Mouse (Mus musculus) thymus, postnatal 4 days (tissue): Measurements from ENCODE around the gene Olfr823.
"Not testable (repeated sequence)": the region's sequence is repeated elsewhere in the genome, so short reads cannot be mapped to it uniquely, and the experiment has no call there.

Source experiments
- DNase-seq: peaks from one replicate; pipeline ENCODE4 v3.0.0; 2021

Gene Olfr823

DNA sequence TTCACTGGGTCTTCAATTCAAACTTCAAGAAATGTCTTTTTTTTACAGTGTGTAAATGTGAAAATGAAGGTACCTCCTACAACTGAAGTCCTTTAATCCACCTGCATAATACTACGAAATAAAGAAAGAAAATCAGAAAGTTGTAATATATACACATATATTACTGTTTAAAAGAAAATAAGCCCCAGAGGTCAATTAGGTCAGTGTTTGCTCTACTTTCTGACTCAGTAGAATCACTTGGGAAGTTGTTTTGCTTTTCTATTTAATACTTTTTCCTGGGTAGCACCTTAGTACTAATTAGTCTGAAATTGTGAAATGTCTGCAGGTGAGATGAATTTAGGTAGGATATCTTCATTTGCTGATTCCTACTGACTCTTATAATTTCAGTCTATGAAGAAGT lies at the start of gene Olfr823:
Gene Olfr823, minus strand, starts transcription at position 101 of the 400 bp plus-strand sequence.
- not testable (repeated sequence) for DNase-seq

DNA sequence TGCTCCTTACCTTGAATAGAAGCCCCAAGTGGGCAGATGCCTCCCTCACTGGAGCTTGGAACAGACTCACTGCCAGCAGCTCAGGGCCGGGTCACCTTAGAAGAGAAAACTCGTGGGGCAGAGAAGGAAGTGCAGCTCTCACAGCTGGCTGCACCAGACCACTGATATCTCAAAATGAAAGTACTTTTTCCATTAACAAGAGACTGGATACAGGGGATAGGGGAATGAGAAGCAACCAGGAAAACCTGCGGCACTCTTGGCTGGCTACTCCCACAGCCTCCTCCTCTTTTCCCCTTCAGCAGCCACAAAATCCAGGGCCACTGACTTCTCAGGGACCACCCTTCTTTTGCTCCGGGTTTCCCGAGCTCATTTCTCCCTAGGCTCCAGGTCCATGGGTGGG lies 28.9 kb upstream of the Olfr823 start:
- DNase-seq, result no peak

DNA sequence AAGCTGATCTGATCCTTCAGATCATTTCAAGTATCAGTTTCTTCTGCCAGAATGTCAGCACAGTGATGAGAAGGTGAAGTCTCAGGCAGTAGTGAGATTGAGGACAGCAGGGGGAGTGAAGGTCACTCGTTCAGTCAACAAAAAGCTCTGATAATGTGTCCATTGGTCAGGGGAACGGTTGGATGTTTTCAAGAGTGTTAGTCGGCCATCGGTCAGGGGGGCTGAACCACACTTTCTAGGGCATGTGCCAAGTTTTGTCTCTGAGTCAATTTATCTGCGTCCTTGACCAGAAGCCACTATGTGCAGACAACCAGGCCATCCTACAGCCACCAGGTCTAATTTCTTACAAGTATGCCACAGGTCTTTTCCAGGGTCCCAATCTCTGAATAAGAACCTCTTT lies 27.3 kb upstream of the Olfr823 start:
- not testable (repeated sequence) for DNase-seq

DNA sequence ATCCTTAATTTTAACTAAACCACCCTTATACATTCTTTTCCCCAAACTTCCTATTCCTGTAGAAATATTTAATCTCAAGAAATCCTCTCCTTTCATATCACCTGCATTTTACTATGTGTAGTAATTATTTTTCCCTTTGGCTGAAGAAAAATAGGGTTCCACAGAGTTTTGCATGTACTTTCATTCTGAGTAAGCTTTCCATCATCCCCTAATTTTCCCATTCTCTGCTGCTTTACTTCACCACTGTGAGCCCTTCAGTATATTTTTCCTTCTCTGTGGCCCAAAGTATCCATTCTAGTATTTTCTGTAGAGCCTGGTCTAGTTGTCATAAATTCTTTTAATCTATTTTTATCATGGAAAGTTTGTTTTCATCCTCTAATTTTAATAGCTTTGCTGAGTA lies 19.6 kb upstream of the Olfr823 start:
- DNase-seq, result no peak

DNA sequence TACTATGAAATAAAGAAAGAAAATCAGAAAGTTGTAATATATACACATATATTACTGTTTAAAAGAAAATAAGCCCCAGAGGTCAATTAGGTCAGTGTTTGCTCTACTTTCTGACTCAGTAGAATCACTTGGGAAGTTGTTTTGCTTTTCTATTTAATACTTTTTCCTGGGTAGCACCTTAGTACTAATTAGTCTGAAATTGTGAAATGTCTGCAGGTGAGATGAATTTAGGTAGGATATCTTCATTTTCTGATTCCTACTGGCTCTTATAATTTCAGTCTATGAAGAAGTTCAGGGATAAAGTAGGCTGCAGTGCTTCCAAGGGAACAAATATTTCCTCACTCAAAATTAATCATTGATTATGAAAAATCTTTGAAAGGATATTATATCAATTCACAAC lies 14.7 kb upstream of the Olfr823 start, which contains the start of gene Olfr824:
Gene Olfr824, minus strand, starts transcription at position 101 of the 400 bp plus-strand sequence.
- not testable (repeated sequence) for DNase-seq

DNA sequence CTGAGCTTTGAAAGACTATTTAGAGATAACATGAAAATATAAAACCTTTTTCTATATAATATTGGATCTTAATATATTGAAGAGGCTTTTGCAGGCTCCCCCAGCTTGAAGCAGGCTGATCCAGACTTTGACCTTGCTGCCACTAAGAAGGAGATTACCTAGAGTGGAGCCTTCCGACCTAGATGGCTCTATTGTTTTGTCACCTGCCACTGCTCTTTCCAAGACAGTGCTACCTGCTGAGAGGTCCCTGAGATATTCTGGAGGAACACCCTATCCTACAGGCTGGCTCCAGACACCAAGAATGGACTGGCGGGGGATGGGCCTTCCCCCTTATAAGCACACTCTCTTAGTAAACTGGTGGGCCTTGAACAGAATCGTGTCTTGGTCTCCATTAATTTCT lies 862 bp upstream of the Olfr823 start:
- DNase-seq, result not testable (repeated sequence)

DNA sequence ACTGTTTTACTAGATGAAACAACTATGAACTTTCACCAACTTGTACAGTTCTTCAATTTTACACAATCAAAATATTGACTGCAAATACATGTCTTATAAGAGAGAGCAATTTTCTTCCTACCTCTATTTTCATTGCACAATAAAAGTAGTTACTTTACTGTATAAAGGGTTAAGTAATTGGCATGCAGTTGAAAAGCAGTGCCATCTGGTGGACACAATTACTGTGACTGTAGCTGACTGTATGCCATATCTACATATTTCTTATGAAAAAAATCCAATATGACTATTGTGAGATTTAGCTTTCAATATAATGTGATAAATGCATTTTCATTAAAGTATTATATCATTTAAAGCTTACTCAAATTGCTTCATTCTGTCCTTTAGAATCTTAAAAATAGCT lies 19.1 kb downstream of the Olfr823 start:
- DNase-seq, result no peak

DNA sequence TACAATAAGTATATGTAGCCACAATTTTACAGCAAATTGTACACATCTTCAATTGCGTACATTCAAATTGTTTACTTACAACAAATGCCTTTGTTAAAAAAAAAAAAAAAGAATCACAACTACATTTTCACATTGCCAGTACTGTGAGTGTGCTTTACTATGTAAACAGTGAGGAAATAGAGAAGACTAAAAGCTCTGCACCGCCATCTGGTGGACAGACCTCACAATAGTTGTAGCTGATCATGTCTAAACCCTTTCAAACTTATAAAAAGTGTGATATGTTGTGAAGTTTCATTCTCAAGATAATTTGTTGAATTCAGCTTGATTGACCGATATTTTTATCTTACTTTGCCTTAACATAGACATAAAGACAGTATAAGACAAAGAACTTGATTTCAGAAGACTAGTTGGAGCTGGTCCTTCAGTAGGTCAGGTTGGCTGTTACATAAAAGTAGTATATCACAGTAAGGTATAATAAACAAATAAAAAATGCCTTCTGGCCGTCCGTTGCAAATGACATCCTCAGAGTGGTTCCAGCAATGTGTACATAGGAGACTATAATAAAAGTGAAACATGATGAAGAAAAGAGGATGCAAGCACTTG lies 22.2 kb downstream of the Olfr823 start:
- peak; percentile 66 for DNase-seq

DNA sequence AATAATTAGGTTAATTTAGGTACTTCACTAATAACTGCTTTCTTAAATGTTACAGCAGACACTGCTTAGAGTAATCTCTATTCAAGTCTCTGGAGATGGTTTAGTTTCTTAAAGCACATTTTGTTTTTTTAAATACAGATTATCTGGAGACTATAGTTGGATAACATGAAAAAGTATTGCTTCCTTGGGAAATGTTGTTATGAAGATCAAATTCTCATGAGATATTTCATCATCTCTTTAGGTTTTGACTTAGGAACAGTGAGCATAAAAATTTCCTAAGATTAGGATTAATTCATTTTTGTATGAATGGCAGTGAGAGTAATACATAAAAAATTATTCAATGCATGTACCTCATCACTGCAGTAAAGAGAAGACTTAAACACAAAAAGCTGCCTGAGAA lies 44.3 kb downstream of the Olfr823 start, which contains the start of gene Olfr822:
Gene Olfr822, plus strand, starts transcription at position 301 of the 400 bp plus-strand sequence.
- DNase-seq, result no peak
